Mouse (Mus musculus) adrenal gland, postnatal 14 days (tissue): Measurements from ENCODE around the gene Ctsa. TPM values are rescaled to one million over a fixed set of nuclear protein-coding genes. Genes with fewer than 3 reads are reported as not detected.

Experiments
- DNase-seq: peaks from one replicate; pipeline ENCODE4 v3.0.0; 2021; ENCODE audit warnings: mixed read lengths
- total RNA-seq: library from RNA; stranded (reverse); gene quantifications from 2 replicates; pipeline ENCODE4 v1.2.3, GENCODE M21; 2021

Gene Ctsa
- total RNA-seq, 1 experiment from 2014 or later: 104 TPM

DNA sequence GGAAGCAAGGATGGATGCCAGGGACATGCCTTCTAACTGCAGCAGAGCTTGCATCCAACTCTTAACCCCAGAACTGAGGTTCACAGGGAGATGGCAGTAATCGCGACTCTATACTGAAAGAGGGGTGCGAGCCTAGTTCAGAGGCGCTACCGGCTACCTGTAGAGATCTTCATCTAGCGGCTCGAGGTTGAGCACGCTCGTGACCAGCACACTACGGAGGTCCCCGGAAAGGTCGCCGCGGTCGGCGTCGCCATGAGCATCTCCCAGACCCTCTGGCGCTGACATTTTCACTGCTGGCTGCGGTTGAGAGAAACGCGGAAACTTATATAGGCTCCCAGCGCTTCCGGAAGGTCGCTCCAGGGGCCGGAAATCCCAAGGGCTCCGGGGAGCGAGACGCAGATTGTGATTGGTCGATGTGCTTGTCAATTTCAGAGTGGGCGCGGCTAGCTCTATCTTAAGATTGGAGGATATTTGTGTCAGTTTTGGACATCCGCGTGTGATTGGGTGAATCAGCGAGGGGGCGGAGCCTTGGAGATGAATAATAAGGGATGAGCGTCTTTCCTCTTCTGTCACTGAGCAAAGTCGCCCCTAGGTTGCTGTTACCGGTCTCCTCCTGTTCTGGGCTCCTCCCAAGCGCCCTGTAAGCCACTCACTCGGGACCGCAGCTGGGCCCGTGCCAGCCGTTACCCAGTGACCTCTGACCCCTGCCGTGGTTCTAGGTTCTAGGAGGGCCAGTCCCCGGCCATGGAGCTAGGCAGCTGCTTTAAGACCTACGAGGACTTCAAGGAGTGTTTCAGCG is 27.9 kb upstream of the Ctsa start, which contains the start of the genes Acot8 and Zswim3:
Gene Acot8, minus strand, starts transcription at position 350 of the 799 bp plus-strand sequence.
Gene Zswim3, plus strand, starts transcription at position 566 of the 799 bp plus-strand sequence.
- peak; percentile 98 for DNase-seq

DNA sequence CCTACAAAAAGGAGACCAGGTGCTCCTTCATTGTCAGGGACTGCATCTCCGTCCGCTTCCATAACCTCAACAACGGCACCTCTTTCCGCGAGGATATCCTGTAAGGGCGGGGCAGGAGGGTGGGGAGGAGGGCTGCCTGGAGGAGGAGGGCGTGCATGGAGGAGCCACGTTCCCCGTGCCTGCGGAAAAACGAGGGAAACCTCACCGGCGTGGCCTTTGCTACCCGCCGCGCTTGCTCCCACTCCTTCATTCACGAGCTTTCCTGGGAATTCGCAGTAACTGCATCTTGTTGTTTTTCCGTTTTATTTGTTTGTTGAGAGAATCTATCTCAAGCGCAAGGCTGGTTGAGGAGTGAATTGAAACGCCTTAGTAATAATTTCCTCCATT is 27.3 kb upstream of the Ctsa start:
- no peak for DNase-seq

DNA sequence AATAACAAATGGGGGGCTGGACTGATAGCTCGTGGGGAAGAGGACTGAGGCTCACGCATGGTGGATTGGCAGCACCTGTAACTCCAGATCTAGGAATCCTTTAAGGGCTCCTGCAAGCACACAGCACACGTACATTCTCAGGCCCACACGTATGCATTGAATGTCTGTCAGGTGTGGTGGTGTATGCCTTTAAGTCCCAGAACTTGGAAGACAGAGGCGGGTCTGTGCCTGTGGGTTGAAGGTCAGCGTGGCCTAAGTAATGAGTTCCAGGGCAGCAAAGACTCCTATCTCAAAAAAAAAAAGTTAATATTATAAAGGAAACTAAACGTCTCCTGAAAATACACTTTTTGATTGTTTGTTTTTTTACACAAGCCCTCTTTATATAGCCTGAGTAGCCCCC is 26.1 kb upstream of the Ctsa start:
- DNase-seq: no peak

DNA sequence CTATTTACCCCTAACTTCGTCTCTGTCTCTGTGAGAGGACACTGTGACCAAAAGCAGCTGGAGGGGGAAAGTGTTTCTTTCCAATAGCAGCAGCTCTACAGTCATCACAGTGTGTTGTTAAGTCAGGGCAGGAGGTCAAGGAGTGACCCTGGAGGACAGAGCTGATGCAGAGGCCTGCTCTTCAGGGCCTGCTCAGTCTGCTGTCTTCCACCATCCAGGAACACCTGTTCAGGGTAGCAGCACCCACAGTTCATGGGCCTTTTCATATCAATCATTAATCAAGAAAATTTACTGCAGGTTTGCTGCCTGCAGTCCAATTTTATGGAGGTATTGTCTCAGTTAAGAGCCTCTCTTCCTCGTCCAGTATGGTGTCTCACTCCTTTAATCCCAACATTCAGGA is 19.1 kb upstream of the Ctsa start:
- no peak for DNase-seq

DNA sequence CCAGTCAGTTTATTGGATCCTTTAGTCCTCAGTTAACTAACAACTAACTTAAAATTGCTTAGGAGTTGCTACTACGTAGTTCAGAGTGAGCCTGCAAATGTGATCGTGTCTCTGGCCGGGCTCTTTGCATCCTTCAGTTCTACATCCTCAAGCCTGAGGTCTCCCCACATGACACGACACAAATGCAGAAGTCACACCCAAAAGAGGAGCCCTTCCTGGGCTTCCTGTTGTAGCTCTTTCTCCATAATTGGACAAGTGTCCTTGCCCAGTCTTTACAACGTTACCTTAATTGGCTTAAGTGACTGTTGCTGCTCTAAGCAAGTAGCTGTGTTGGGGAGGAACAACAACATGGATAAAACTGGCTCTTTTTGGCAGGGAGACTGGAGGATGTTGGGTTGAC is 17.3 kb upstream of the Ctsa start:
- DNase-seq: no peak

DNA sequence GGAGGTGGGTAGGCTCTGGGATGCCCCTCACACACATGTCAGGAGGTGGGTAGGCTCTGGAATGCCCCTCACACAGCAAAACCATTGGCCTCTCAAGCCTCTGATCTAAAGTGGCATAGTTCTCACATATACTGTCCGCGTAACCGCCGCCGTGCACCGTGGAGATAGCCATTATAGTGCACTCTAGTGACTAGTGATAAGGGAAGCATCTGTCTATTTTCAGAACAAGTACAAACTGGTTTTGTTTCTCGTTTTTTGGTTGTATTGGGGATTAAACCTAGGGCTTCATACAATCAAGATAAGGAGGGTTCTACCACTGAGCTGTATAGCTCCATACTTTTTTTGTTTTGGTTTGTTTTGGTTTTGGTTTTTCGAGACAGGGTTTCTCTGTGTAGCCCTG is 16.9 kb upstream of the Ctsa start:
- no peak for DNase-seq

DNA sequence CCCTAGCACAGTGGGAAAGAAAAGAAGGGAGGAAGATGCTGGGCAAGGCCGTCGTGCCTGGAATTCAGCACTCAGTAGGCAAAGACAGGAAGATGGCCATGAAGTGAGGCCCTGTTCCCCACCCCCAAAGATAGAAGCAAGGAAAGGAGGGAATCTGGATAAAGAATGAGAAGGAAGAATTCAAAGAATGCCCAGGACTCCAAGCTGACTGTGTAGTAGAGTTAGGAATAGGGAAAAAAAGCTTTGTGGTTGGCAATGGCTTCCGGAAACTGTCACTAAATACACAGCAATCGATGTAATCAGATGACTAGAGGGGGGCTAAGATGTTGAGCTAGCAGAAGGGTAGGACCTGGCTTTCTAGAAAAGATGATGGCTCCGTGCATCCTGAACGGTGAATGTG is 15.5 kb upstream of the Ctsa start:
- DNase-seq: no peak

DNA sequence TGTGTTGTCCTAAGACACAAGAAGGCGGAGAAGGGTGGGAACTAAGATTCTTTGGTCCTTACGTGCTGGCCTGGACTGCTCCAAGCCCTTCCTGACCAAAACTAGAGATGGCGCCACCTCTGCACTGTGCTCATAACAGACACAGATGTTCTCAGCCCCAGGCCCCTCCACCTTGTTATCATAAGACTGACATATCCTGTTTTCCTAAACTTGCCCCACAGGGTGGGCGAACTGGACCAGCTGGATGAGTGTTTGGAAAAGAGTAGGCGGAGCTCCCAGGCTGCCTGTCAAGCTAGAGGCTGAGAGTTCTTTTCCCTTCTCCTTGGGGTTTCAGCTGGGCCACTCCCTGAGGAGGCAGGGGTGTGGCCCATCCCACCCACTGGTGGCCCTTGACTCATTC is 15.0 kb upstream of the Ctsa start:
- no peak for DNase-seq

DNA sequence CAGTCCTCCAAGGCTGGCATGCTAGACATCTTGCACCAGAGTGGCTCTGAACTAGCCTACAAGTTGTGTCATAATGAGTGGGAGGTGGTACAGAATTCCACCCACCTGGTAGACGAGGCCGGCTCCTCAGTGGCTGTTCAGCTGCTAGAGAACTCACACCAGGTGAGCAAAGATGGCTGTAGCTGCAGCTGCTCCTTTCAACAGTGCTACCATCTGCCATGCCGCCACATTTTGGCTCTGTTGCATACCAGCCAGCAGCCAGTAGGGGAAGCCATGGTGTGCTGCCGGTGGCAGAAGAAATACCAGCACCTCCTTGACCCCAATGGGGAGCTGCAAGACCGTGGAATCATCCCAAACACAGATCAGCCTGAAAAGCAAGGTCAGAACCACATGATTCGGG is 11.6 kb upstream of the Ctsa start:
- DNase-seq: no peak

DNA sequence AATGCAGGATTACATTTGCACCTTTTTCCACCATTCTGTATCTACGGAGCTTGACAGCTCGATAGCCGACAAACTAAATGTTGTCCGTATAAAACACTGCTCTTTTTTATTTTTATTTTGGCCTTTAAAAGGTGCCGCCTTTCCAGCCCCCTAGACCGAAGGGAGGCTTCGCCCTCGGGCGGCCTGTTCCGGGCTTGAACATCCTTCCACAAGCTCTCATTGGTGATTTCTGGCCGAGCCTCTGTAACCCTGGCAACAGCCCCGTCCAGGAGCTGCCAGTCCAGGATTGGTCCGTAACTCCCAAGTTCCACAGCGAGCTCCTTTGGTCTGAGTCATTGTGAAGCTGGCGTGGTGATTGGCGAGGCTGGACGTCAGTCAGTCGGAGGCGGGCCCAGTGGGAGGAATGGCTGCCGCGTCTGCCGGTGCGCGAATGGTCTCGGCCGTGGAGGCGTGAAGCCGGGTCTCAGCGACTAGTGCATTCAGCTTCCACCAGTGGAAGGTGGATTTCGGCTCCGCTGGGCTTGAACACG is 10.0 kb upstream of the Ctsa start, which contains the start of gene Zswim1:
Gene Zswim1, plus strand, starts transcription at position 51 of the 530 bp plus-strand sequence.
- peak; percentile 100 for DNase-seq

DNA sequence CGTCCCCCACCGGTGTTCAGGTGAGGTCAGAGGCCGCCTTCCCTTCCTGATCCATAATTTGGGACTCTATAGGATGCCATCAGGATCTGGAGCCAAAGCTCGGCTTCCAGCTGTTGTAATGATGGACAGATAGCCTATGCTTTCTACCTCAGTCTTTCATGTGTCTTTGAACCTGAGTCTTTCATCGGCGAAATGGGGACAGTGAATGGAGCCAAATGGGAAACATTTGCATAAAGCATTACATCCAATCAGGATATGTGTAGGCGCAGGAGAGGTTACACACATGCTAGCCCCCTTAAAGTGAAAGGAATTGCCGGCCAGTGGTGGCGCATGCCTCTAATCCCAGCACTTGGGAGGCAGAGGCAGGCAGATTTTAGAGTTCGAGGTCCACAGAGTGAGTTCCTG is 9.5 kb upstream of the Ctsa start:
- peak; percentile 30 for DNase-seq

DNA sequence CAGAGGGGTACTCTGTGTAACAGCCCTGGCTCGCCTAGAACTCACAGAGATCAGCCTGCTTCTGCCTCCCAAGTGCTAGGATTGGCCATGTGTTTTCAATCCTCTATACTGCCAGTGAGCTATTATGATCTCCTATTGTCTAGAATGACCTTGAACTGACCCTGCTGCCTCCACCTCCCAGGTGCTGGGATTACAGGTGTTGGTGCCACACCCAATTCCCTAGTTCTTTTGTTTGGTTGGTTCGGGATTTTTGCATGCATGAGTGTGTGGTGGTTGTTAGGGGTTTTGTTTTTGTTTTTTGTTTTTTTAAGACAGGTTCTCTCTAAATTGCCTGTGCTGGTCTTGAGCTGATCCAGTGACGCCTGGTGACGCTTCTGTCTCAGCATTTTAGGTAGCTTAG is 8.7 kb upstream of the Ctsa start:
- DNase-seq: no peak

DNA sequence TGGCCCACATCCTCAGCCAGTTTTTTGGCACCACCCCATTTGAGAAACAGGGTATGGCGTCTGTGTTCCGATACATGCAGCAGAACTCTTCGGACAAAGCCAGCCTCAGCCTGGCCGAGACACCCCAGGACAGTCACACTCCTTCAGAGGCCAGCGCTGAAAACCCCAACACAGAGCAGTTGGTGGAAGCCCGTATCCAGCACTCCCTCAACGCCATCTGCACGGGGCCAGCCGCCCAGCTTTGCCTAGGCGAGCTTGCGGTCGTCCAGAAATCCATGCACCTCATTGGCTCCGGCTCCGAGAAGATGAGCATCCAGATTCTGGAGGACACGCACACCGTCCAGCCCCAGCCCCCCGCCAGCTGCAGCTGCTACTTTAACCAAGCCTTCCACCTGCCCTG is 7.2 kb upstream of the Ctsa start:
- no peak for DNase-seq

DNA sequence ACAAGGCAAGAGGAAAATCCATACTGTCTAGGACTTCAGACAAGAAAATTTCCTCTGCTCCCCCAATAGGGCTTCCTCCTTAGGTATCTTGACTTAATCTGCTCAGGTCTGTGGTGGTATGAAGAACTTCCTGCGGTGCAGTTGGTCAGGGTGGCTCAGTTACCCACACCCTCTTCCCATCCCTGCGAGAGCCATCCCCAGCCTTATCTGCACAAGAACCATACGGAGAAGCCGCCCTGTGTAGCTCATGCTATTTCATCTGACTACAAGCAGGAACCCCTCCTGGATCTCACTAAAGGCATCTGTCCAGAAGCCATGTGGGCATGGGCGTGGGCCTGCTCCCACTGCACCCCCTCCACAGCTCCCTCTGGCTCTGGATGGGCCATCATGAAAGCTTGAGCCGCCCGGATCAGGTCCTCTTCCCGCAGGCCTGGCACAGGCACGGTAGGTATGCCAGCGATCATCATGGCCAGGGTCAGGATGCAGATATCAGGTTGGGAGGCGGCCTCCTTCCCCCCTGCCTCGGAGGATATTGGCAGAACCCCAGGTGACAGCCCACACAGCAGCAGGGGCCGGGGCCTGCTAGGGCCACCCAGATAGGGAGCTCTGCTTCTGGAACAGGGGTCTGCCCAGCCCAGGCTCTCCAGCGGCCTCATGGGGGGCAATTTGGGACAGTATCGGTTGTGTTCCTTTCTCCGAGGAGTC is 5.4 kb upstream of the Ctsa start:
- no peak for DNase-seq

DNA sequence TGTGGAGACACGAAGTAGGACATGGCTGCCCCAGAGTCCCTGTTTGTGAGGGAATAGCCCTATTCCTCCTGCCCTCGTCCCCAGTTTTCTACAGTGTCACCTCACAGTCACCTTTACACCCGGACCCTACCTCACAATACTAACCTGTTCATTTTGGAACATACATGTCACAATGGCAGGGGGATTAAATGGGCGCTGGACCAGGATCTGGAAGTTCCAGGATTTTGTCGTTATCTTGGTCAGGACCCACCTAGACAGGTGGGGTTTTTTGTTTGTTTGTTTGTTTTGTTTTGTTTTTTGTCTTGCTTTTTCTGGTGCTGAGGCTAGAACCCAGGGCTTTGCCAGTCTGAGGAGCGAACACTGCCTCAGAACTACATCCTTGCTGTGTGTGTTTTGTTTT is 4.2 kb upstream of the Ctsa start, which contains the start of gene Spata25:
Gene Spata25, minus strand, starts transcription at position 101 of the 400 bp plus-strand sequence.
- DNase-seq: no peak

DNA sequence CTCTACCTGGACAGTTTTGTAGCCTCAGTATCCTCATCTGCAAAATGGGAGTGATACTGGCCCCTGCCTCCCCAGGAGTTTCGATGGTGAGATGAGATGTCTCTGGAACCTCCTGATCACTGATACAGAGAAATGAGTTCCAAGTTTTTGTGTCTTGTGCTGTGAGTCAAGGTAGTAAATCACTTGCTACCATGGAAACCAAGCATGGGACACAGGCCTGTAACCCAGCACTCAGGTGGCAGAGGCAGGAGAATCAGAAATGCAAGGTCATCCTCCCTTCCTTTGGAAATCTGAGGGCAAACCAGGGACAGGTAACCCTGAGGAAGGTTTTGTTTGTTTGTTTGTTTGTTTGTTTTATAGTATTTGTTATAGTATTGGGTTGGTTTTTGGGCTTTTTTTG is 3.6 kb upstream of the Ctsa start:
- no peak for DNase-seq

DNA sequence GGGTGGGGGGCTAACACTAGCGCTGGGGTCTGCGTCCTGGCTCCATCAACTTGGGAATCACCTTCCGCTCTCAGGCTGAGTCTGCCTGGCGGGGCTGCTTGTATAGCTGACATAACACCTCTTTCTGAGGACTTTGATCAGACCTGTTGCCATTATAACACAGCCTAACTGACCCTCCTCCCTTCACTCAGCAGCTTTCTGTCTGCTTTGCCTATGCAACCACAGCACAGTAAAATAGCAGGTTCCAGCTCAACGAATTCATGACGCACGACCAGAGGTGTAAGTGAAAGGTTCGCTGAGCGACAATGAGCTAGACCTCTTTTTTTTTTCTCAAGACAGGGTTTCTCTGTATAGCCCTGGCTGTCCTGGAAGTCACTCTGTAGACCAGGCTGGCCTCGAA is 1.6 kb upstream of the Ctsa start:
- no peak for DNase-seq

DNA sequence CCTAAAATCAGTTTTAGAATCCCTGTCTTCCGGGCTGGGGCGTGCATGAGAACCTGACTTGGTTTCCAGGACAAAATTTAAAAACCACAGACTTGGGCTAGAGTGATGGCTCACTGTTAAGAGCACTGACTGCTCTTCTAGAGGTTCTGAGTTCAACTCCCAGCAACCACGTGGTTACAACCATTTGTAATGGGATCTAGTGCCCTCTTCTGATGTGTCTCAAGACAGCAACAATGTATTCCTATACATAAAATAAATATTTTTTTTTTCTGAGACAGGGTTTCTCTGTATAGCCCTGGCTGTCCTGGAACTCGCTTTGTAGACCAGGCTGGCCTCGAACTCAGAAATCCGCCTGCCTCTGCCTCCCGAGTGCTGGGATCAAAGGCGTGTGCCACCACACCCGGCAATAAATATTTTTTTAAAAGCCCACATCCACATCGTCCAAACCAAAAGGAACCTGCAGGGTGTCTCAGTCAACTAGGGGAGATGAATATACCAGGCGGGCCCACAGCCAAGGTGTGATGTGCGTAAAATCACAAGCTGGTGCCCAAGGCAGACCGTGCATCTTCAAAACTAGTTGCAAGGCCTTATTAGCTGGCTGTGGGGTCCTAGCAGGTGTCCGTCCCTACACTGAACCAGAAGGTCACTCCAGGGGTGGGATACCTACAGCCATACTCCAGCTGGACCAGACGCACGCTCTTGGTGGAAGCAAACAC is 483 bp upstream of the Ctsa start:
- no peak for DNase-seq

DNA sequence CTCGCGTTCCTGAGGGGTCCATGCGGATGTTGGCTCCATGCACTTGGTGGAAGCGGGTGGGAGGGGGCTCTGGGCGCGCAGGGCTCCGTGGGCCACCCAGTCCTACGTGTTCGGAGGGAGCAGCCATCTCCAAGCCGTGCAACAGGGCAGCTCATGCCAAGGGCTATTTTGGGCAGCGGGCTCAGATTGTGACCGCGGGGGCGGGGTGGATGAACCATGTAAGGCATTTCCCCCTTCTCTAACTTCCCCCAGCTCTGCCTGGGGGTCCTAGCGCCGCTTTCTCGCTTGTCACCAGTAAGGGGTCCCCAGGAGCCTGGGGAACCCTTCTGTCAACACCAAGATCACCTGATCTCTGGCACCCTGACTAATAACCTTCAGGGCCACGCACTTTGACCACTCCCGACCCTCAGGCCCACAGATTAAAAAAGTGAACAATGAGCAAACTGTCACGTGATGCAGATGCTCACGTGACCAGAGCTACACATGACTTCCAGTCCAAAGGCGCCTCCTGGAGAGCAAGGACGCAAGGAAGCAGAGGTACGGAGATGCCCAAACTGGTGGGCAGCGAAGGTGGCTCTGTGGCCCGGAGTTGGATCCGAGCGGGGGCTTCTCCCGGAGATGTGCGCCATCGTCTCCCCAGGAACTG is 764 bp downstream of the Ctsa start, which contains the start of gene Neurl2:
Gene Neurl2, minus strand, starts transcription at position 143 of the 646 bp plus-strand sequence.
- peak; percentile 92 for DNase-seq

DNA sequence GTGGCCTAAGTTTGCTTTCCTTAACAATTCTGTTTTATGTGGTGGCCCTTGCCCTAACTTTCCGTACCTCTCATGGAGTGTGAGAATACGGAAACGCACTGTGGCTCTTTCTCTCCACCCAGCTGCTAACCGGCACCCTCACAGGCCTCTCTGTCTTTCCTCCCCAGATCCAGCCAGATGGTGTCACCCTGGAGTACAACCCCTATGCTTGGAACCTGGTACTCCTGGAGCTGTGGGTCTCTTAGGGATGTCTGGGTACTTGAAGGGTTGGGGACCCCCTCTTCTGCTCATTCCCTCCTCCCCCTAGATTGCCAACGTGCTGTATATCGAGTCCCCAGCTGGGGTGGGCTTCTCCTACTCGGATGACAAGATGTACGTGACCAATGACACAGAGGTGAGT is 1.9 kb downstream of the Ctsa start:
- no peak for DNase-seq

DNA sequence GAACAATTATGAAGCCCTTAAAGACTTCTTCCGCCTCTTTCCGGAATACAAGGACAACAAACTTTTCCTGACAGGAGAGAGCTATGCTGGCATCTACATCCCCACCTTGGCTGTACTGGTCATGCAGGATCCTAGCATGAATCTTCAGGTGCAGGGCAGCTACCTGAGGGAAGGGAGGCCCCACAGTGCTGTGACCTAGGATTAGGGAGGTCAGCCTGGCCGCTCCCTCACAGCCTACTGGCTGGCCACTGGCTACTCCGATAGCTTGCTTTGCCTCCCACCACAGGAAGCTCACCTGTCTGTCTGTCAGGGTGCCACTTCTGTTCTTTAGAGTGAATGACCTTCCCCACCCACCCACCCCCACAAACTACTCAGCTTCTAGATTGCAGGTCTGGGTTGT is 2.5 kb downstream of the Ctsa start:
- DNase-seq: no peak

DNA sequence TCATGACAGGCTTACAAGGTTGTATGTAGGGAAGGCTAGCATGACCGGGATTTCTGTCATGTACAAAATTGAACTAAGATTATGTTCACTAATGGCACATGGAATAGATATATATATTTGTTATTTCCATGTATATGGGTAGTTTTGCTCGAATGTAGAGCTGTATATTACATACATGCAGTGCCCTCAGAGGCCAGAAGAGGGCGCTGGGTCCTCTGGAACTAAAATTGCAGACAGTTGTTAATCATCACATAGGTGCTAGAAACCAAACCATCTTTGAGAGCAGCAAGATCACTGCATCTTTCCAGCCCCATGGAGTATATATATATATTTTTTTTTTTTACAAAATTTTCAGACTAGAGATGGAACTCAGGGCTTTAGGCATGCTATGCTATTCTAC is 13.1 kb downstream of the Ctsa start:
- no peak for DNase-seq
